Mouse (Mus musculus) sigmoid colon, adult 10 weeks (tissue): Measurements from ENCODE around the gene Mycl. TPM values are rescaled to one million over a fixed set of nuclear protein-coding genes. Genes with fewer than 3 reads are reported as not detected.

ENCODE experiments used
- polyA plus RNA-seq: library from polyadenylated mRNA; stranded (reverse); fragments of 350-450 nt; fragmentation: Illumina TruSeq; extraction: RNeasy Lipid Tissue Mini Kit (QIAGEN cat#74804); gene quantifications from one replicate; pipeline ENCODE4 v1.2.3, GENCODE M21; 2014; ENCODE audit warnings: low read depth, low replicate concordance

Mycl gene
- polyA plus RNA-seq: 3.4 TPM

DNA sequence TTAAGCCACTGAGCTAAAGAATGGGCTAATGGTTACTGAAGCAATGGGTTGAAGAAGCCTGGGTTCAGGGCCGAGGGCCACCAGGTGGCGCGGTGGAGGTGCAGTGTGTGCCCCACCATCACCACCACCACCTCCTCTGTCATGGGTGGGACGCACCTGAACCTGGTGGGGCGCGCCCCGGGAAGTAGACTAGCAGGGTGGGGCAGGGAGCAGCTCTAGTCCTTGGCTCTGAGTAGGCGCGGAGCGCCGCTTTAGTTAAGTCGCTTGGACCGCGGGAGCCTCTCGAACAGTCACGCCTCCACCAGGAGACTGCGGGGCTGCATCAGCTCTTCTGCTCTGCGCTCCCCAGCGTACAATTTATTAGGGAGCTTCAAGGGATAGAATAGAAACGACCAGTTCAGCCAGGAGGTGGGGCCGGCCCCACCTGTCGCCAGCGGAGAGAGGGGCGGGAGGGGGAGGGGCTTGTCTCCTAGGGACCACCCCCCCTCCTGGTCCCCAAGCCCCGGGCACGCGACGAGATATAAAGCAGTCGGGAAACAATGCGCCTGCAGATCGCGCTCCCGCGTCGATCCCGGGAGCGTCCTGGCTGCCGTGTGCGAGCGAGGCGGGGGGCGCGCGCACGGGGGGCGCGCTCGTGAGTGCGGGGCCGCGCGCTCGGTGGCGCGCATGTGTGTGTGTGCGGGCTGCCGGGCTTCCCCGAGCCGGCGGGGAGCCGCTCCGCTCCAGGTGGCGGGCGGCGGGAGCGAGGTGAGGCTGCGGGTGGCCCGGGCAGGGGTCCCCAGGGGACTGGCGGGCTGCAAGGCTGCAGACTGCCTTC is at the start of gene Mycl:
TSS of gene Mycl (plus strand) at position 249 of the 817 bp plus-strand sequence.

DNA sequence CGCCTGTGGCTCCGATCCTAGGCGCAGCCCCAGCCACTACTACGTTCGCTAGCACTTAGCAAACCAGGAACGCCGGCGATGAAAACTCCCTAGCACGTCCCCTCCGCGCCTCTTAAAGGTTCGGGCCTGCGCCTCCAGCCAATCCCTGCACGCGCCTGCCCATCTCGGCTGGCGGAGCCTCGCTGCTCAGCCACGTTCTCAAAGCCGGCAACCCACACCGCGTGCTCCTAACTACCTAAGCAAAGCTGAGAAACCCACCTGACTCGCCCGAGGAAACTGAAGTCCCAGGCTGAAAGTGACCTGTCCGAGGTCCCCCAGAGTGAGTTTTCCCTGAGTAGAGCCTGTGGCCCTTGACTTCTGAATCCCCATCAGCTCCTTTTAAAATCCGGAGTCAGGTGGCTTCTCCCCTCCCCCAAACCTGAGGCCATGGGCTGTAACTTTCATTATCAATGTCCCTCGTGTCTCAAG is 34.3 kb upstream of the Mycl start, which contains the start of gene Mfsd2a:
TSS of gene Mfsd2a (minus strand) at position 89 of the 468 bp plus-strand sequence.

DNA sequence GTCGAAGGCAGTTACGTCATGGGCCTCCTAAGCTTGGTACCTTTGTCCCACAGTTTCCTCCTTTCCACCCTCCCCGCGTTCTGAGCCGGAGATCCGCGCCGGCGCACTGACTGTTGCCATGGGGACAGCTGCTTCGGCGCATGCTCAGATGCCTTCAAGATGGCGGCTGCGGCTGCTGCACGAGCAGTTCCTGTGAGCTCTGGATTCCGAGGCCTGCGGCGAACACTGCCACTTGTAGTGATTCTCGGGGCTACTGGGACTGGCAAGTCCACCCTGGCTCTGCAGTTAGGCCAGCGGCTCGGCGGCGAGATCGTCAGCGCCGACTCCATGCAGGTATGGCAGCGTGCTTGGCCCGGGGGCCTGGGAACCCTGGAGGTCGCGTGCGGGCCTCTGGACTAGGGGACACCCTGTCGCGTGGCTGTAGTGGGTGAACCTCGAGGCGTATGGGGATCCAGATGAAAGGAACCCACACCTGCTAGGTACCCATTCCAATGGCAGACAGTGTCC is 21.1 kb downstream of the Mycl start, which contains the start of gene Trit1:
TSS of gene Trit1 (plus strand) at position 147 of the 507 bp plus-strand sequence.

Other genes with a start within 250 kb of the Mycl start
- 133 TPM for gene Ppt1, start 159.4 kb upstream of the Mycl start, polyA plus RNA-seq
- gene Cap1, start 109.6 kb upstream of the Mycl start, polyA plus RNA-seq: 114 TPM
- gene Mfsd2a, start 34.5 kb upstream of the Mycl start, polyA plus RNA-seq: not detected
- 14.5 TPM for gene Trit1, start 20.9 kb downstream of the Mycl start, polyA plus RNA-seq
- 4.5 TPM for gene Bmp8b, start 109.5 kb downstream of the Mycl start, polyA plus RNA-seq
- gene Oxct2b, start 120.6 kb downstream of the Mycl start, polyA plus RNA-seq: not detected
- 17.3 TPM for gene Ppie, start 144.3 kb downstream of the Mycl start, polyA plus RNA-seq
- 1.1 TPM for gene Hpcal4, start 187.6 kb downstream of the Mycl start, polyA plus RNA-seq
- gene Nt5c1a, start 205.9 kb downstream of the Mycl start, polyA plus RNA-seq: not detected
- gene Heyl, start 237.9 kb downstream of the Mycl start, polyA plus RNA-seq: 1.1 TPM